Mouse (Mus musculus): ENCODE data around the gene Nova1. TPM values are rescaled to one million over a fixed set of nuclear protein-coding genes. Genes with fewer than 3 reads are reported as not detected.

Nova1 gene
- polyA plus RNA-seq, 1 experiment from 2014 or later, result 1.5 TPM

DNA sequence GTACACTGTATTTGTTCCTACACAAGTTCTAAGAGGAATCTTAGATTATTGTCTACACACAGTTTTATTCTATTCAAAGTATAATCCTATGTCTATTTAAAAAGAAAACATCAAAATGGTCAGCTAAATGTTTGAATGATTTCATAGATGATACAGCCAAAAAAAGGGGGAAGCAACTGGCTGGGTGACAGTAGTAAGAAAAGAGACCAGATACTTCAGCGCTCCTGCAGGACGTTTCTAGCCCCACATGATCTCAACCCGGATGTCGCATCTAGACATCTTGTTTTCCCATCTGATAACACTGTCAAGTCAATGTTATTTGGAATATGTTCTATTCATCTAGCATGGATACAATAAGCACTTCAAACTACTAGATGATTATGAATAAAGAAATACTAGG lies 99.7 kb downstream of the Nova1 start:
- H3K4me2 ChIP-seq (ENCODE audit: low read length), result no peak overlapping the region
- H3K27me3 ChIP-seq (replicated peaks; ENCODE audit: control insufficient read depth, insufficient read depth, low read length), result no peaks in the 10 kb centered on the region
- 87% methylated on average over 4 of the region's 4 CpGs for WGBS
- no peak overlapping the region for H3K4me3 ChIP-seq (ENCODE audit: low read depth, low read length)
- ATAC-seq (replicated peaks; ENCODE audit: low FRiP score, low TSS enrichment, low read depth), result no peak
- no peaks in the 10 kb centered on the region for H3K9me3 ChIP-seq (ENCODE audit: control insufficient read depth, low read length)
- H3K4me1 ChIP-seq (replicated peaks; ENCODE audit: control insufficient read depth, insufficient read depth, low read length), result no peaks in the 10 kb centered on the region
- no peak for DNase-seq (ENCODE audit: low spot score)
- H3K27ac ChIP-seq (ENCODE audit: low read depth), result no peak overlapping the region
- no peak overlapping the region for H3K9ac ChIP-seq (ENCODE audit: low read length)
- no peaks in the 10 kb centered on the region for H3K36me3 ChIP-seq (ENCODE audit: control insufficient read depth, insufficient read depth, low read length)

DNA sequence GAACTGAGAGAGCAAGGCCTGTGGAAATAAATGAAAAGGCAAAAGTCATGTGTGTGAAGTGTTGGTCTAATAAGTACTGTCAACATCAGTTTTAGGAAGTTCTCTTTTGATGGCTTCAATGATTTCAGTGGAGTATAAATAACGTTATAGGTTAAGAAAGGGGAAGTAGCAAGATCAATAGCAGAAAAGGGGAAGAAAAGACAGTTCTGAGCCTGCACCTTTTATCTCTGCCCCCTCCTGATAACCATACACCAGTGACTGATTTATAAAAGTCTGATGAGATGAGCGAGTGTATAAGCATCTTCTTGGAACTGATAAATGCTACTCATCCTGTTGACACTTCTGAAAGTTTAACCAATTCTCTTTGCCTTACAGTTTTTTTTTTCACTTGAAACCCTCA lies 108.6 kb downstream of the Nova1 start:
- H3K27ac ChIP-seq (ENCODE audit: low read depth), result no peak overlapping the region
- H3K9ac ChIP-seq (ENCODE audit: low read length), result no peak overlapping the region
- no peaks in the 10 kb centered on the region for H3K9me3 ChIP-seq (ENCODE audit: control insufficient read depth, low read length)
- DNase-seq (ENCODE audit: low spot score) (no peak), ATAC-seq (replicated peaks; ENCODE audit: low FRiP score, low TSS enrichment, low read depth) (no peak)
- WGBS, result 86% methylated on average over 2 of the region's 2 CpGs
- H3K4me2 ChIP-seq (ENCODE audit: low read length), result no peak overlapping the region
- H3K27me3 ChIP-seq (replicated peaks; ENCODE audit: control insufficient read depth, insufficient read depth, low read length), result no peaks in the 10 kb centered on the region
- no peaks in the 10 kb centered on the region for H3K36me3 ChIP-seq (ENCODE audit: control insufficient read depth, insufficient read depth, low read length)
- H3K4me3 ChIP-seq (ENCODE audit: low read depth, low read length), result no peak overlapping the region
- no peaks in the 10 kb centered on the region for H3K4me1 ChIP-seq (replicated peaks; ENCODE audit: control insufficient read depth, insufficient read depth, low read length)

GRCm38 (mm10) chr12:46709475-46709874 lies 109.3 kb downstream of the Nova1 start:
- Histone ChIP-seq H3K4me3 (ENCODE audit: low read depth, low read length) (no peak overlapping the region), H3K4me2 (ENCODE audit: low read length) (no peak overlapping the region), H3K36me3 (ENCODE audit: control insufficient read depth, insufficient read depth, low read length) (no peaks in the 10 kb centered on the region), H3K9me3 (ENCODE audit: control insufficient read depth, low read length) (no peaks in the 10 kb centered on the region), H3K27me3 (replicated peaks; ENCODE audit: control insufficient read depth, insufficient read depth, low read length) (no peaks in the 10 kb centered on the region), H3K4me1 (replicated peaks; ENCODE audit: control insufficient read depth, insufficient read depth, low read length) (no peaks in the 10 kb centered on the region), H3K9ac (ENCODE audit: low read length) (no peak overlapping the region), H3K27ac (ENCODE audit: low read depth) (no peak overlapping the region)
- DNase-seq (ENCODE audit: low spot score), result no peak
- no peak for ATAC-seq (replicated peaks; ENCODE audit: low FRiP score, low TSS enrichment, low read depth)
- 88% methylated on average over 7 of the region's 7 CpGs for WGBS

GRCm38 (mm10) chr12:46700202-46700601 lies 118.5 kb downstream of the Nova1 start:
- no peaks in the 10 kb centered on the region for H3K27me3 ChIP-seq (replicated peaks; ENCODE audit: control insufficient read depth, insufficient read depth, low read length)
- no peaks in the 10 kb centered on the region for H3K9me3 ChIP-seq (ENCODE audit: control insufficient read depth, low read length)
- H3K4me2 ChIP-seq (ENCODE audit: low read length), result no peak overlapping the region
- no peak for ATAC-seq (replicated peaks; ENCODE audit: low FRiP score, low TSS enrichment, low read depth)
- 88% methylated on average over 8 of the region's 8 CpGs for WGBS
- no peak overlapping the region for H3K9ac ChIP-seq (ENCODE audit: low read length)
- H3K4me3 ChIP-seq (ENCODE audit: low read depth, low read length), result no peak overlapping the region
- H3K27ac ChIP-seq (ENCODE audit: low read depth), result no peak overlapping the region
- no peaks in the 10 kb centered on the region for H3K36me3 ChIP-seq (ENCODE audit: control insufficient read depth, insufficient read depth, low read length)
- DNase-seq (ENCODE audit: low spot score), result no peak
- H3K4me1 ChIP-seq (replicated peaks; ENCODE audit: control insufficient read depth, insufficient read depth, low read length), result no peaks in the 10 kb centered on the region

DNA sequence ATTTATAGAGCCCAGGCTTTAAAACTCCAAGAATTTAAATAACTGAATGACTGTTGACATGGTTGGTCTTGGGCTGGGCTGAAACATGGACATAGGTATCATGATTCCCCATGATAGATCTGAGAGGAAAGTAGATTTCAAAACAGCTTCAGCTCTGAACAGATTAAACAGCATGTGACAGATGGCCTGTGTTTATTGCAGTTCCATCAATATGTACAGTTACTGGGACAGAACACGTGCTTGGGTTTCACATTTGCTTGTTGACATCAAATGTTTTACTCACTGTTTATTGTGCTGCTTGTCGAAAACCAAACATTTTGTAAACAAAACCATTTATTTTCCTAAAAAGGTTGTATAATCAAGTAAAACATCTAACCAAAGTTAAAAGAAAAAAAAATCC lies 142.4 kb downstream of the Nova1 start:
- H3K27me3 ChIP-seq (replicated peaks; ENCODE audit: control insufficient read depth, insufficient read depth, low read length), result no peaks in the 10 kb centered on the region
- no peak overlapping the region for H3K27ac ChIP-seq (ENCODE audit: low read depth)
- WGBS, result 67% methylated on average over 2 of the region's 2 CpGs
- no peaks in the 10 kb centered on the region for H3K36me3 ChIP-seq (ENCODE audit: control insufficient read depth, insufficient read depth, low read length)
- no peak overlapping the region for H3K4me3 ChIP-seq (ENCODE audit: low read depth, low read length)
- no peaks in the 10 kb centered on the region for H3K9me3 ChIP-seq (ENCODE audit: control insufficient read depth, low read length)
- ATAC-seq (replicated peaks; ENCODE audit: low FRiP score, low TSS enrichment, low read depth) (no peak), DNase-seq (ENCODE audit: low spot score) (no peak)
- H3K4me2 ChIP-seq (ENCODE audit: low read length), result no peak overlapping the region
- H3K4me1 ChIP-seq (replicated peaks; ENCODE audit: control insufficient read depth, insufficient read depth, low read length), result no peaks in the 10 kb centered on the region
- no peak overlapping the region for H3K9ac ChIP-seq (ENCODE audit: low read length)

GRCm38 (mm10) chr12:46666706-46667105 lies 152.0 kb downstream of the Nova1 start:
- no peaks in the 10 kb centered on the region for H3K4me1 ChIP-seq (replicated peaks; ENCODE audit: control insufficient read depth, insufficient read depth, low read length)
- ATAC-seq (replicated peaks; ENCODE audit: low FRiP score, low TSS enrichment, low read depth) (no peak), DNase-seq (ENCODE audit: low spot score) (no peak)
- H3K4me3 ChIP-seq (ENCODE audit: low read depth, low read length), result no peak overlapping the region
- no peaks in the 10 kb centered on the region for H3K36me3 ChIP-seq (ENCODE audit: control insufficient read depth, insufficient read depth, low read length)
- H3K4me2 ChIP-seq (ENCODE audit: low read length), result no peak overlapping the region
- H3K9ac ChIP-seq (ENCODE audit: low read length), result no peak overlapping the region
- H3K9me3 ChIP-seq (ENCODE audit: control insufficient read depth, low read length), result no peaks in the 10 kb centered on the region
- 56% methylated on average over 2 of the region's 2 CpGs for WGBS
- no peaks in the 10 kb centered on the region for H3K27me3 ChIP-seq (replicated peaks; ENCODE audit: control insufficient read depth, insufficient read depth, low read length)
- H3K27ac ChIP-seq (ENCODE audit: low read depth), result no peak overlapping the region

DNA sequence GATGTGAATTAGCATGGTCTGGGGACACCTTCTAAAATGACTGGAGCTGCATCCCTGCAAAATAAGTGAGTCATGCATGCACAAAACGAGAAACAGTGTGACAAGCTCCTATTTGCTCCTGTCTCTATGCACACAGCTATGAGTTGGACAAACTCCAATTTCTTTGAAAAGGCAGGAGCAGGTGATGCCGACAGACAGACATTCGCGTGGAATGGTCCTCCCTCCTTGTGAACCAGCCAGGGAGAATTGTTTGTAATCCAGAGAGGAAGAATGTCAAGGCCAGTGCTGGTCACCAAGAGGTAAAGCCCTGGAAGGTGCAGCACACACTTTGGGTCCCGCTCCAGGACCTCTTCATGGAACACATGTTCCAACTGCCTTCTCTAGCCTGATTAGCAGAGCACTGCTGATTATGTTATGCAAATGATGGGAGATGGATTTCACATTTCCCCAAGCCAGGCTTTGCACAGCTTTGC lies 172.6 kb downstream of the Nova1 start:
- H3K9ac ChIP-seq (ENCODE audit: low read length), result no peak overlapping the region
- H3K4me2 ChIP-seq (ENCODE audit: low read length), result no peak overlapping the region
- H3K9me3 ChIP-seq (ENCODE audit: control insufficient read depth, low read length), result no peaks in the 10 kb centered on the region
- no peaks in the 10 kb centered on the region for H3K36me3 ChIP-seq (ENCODE audit: control insufficient read depth, insufficient read depth, low read length)
- no peaks in the 10 kb centered on the region for H3K4me1 ChIP-seq (replicated peaks; ENCODE audit: control insufficient read depth, insufficient read depth, low read length)
- DNase-seq (ENCODE audit: low spot score), result no peak
- H3K4me3 ChIP-seq (ENCODE audit: low read depth, low read length), result no peak overlapping the region
- ATAC-seq (replicated peaks; ENCODE audit: low FRiP score, low TSS enrichment, low read depth), result no peak
- WGBS, result 76% methylated on average over 5 of the region's 5 CpGs
- H3K27ac ChIP-seq (ENCODE audit: low read depth), result no peak overlapping the region
- no peaks in the 10 kb centered on the region for H3K27me3 ChIP-seq (replicated peaks; ENCODE audit: control insufficient read depth, insufficient read depth, low read length)

DNA sequence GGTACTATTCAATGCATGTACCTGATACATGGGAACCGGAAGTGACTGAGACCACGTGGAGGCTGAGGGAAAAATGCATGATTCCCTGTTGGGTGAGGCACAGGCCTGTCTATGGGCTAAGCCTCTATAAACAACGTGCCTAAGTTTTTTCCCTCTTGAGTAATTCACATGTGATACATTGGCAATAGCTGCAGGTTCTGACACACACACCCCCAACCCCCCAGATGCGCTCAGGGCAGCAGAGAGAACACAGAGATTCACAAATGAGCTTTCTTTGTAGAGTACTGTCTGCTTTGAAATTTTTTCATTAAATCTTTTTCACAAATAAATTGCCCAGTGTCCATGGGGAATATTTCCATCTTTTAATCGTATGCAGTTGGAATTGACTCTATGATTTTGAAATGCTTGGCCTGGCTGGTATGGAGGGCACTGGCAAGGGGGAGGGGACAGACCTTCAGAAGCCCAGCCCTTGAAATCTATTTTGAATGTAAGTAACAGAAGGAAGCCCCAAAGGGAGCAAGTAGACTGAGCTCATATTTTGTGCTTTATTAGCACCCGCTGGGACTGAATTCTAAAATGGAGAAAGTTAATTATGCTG lies 173.3 kb downstream of the Nova1 start:
- no peaks in the 10 kb centered on the region for H3K27me3 ChIP-seq (replicated peaks; ENCODE audit: control insufficient read depth, insufficient read depth, low read length)
- DNase-seq (ENCODE audit: low spot score), result no peak
- H3K36me3 ChIP-seq (ENCODE audit: control insufficient read depth, insufficient read depth, low read length), result no peaks in the 10 kb centered on the region
- no peak for ATAC-seq (replicated peaks; ENCODE audit: low FRiP score, low TSS enrichment, low read depth)
- 81% methylated on average over 6 of the region's 6 CpGs for WGBS
- H3K9ac ChIP-seq (ENCODE audit: low read length), result no peak overlapping the region
- H3K4me2 ChIP-seq (ENCODE audit: low read length), result no peak overlapping the region
- H3K4me3 ChIP-seq (ENCODE audit: low read depth, low read length), result no peak overlapping the region
- H3K9me3 ChIP-seq (ENCODE audit: control insufficient read depth, low read length), result no peaks in the 10 kb centered on the region
- no peaks in the 10 kb centered on the region for H3K4me1 ChIP-seq (replicated peaks; ENCODE audit: control insufficient read depth, insufficient read depth, low read length)
- H3K27ac ChIP-seq (ENCODE audit: low read depth), result no peak overlapping the region

All from intestine, embryonic 14.5 days (tissue).